Mouse (Mus musculus): Measurements from ENCODE around the gene Mccc2.

Gene Mccc2

DNA sequence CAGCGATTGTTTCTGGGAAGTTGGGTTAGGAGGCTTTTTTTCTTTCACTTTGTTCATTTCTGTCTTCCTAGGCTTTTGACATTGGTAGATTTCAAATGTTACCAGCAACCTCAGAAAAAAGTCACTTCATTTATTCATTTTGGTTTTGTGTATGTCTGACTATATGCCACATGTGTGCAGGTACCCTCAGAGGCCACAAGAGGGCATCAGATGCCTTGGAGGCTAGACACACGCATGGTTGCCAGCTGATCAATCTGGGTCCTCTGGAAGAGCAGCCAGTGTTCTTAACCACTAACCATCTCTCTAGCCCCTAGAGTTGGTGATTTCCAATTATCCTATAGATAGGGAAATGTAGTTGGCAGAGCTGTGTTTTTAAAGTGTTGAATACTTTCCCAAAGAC, 71.9 kb downstream of the Mccc2 start:
- in situ Hi-C loops (cut with MboI, MseI), result no loop called here

DNA sequence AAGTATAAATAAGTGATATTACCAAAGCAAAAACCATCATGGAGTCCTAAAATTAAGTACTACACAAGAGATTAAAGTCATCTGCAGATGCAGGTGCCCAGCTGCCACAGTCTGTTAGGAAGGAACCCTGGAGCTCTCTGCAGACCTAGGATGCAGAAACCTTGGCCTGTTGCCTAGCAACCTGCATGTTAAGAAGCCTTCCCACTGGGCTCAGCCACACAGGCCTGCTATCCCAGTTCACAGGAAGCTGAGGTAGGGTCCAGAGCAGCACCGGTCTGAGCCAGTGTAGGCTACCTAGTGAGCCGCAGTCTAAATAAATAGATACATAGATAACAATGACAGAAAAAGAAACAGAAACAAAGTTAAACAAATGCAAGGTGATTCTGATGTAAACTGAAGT, 74.8 kb downstream of the Mccc2 start:
- in situ Hi-C loops (cut with MboI, MseI), result no loop called here

DNA sequence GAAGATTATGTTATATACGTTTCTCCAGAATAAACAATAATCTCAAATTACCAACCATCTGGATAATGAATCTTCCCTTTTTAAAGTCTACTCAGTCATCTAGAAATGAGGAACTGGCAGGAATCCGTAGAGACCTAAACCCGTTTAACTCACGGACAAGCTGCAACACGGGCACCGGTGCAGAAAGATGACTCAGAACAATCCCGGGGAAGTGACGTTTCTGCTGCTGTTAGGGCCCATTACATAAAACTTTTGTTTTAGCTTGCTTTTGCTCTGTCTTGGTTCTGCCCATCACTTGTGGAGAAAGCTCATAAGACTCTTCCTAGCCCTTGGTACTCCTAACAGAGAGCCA, 76.1 kb downstream of the Mccc2 start:
- in situ Hi-C loops (cut with MboI, MseI), result no loop called here

DNA sequence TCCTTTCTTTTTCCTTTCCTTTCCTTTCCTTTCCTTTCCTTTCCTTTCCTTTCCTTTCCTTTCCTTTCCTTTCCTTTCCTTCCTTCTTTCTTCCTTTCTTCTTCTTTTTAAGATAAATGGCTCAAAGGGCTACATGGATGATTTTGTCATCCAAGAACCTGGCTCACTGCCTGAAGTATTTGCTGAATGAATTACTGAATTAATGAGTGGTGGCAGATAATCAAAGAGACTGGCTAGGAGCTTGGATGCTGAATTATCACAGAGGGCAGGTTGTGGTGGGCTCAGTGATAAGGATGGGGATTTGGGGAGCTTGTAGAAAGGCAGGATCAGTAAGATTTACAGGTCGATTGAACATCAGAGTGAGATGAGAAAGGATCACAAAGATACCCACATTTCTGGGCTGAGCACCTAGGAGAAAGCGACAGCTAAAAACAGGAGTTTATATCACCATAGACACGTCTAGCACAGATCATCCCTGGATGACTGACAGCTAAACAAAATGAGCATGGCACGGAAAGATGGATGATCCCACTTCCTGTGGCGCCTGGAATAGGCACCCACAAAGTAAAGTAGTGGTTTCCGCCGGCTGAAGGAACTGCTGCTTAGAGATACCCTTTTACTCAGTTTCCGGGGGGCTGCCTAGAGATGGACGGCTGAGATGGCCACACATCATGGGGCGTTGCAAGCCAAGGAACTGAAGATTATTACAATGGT, 76.7 kb downstream of the Mccc2 start:
- in situ Hi-C loops (cut with MboI, MseI), result no loop called here

DNA sequence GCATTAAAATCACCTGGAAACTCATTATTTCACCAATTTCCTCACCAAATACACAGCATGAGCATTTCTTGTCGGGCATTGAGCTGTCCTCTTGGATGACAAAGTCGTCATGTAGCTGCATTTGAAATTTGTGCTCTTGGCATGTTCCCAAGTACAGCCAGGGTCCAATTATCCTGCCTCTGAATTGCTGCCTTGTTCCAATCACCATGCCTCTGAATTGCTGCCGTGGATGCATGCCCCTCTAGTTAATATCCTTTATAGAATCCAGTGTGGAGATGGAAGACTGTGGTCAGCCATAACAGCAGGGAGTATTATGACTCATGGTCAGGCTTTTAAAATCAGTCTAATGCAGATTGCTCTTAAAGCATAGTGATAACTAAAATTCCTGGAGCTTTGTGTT, 77.7 kb downstream of the Mccc2 start:
- in situ Hi-C loops (cut with MboI, MseI), result no loop called here

DNA sequence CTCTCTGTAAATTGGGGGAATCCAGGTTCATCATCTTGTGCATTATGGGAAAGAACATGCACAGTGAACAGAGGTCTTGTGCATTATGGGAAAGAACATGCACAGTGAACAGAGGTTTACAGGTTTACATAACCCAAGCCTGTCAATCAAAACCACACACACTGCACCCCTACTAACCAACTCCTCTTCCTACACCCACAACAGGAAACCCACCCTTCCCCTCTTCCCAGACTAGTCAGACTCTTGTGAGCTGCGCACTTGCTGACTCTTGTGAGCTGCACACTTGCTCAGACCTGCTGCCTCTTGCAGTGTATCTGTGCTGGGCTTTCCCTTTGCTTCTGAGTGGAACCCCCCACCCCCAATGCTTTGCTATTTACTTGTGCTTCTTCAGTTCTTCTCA, 83.0 kb downstream of the Mccc2 start:
- in situ Hi-C loops (cut with MboI, MseI), result no loop called here

DNA sequence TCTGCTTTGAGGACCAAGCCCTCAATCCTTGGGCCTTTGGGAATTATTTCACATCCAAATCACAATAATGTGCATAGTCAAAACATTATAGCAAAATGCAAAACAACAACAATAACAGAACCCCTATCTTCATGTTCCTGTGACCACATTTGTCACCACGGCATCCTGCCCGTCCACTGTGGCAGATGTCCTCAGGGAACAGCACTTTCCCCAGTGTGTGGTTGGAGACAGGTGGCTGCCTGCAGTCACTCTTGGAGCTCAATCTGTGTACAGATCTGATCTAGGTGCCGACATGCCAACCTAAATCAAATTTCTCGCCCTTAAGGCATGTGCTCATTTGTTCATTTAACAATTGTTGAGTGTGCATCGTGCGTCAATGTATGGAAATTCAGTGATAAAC, 83.9 kb downstream of the Mccc2 start:
- in situ Hi-C loops (cut with MboI, MseI), result no loop called here

DNA sequence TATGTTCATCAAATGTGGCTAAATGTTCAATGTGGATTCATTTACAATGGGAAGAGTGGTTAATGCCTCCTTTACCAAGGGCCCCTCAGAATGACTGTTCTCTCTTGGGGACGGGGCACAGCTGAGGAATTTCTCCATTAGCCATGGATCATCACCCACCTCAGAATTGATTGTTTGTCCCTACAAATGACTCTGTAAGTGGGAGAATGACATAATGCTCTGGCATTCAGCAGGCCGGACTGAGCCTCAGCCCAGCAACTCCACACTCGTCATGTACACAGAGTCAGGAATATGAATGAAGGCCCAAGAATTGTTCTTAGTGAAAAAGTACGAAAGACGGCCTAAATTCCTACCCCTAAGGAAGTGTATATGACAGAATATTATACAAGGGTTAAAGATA, 89.2 kb downstream of the Mccc2 start:
- in situ Hi-C loops (cut with MboI, MseI), result no loop called here

DNA sequence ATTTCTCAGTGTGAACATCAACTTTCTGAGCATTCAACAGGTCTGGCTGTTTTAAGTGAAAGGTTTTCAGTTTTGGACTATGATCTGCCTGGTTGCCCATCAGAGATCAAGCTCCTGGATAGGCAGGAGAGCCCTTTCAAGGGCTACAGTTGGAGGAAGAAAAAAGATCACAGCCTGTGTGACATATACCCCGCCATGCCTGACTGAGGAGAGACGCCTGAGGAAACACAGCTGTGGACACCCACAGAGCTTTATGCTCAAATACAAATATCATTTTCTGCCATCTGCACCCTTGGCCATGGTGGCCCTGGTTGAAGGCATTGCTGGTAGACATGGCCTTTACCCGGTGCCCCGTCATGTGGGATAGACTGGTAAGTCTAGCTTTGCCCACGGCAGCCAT, 99.8 kb downstream of the Mccc2 start:
- in situ Hi-C loops (cut with MboI, MseI), result no loop called here

DNA sequence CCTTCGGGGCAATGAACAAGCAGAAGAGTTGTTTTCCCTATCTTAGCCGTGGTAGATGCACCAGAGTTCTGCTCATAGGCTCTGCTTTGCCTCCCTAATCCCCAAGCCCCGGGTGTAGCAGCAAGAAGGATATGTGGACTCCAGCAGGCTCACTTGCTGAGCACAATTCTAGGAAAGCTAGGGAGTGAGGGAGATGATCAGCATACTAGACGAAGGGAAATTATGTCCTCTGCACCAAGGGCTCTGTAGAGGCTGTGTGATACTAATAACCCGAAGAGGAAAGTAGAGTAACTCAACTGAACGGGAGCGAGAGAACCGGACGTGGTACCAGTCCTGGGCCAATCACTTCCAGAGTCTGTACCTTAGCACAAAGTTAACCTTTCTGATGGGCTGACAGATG, 114.5 kb downstream of the Mccc2 start, which contains the start of gene Cartpt:
Gene Cartpt, minus strand, starts transcription at position 127 of the 400 bp plus-strand sequence.
- in situ Hi-C loops (cut with MboI, MseI), result no loop called here

DNA sequence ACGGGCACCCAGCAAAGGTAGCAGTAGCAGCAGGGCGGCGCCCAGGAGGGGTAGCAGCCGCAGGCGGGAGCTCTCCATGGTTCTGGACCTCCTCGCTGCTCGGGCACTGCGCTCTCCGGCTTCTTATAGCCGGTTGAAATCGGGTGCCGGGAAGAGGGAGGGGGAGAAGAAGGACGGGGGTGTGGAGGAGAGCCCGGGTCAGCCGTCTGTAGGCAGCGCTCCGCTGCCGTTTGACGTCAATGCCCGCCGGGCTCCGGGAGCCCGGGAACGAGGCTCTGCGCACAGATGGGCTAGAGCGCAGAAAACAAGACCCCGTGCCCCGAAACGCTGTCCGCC, 114.9 kb downstream of the Mccc2 start:
- in situ Hi-C loops (cut with MboI, MseI), result no loop called here

DNA sequence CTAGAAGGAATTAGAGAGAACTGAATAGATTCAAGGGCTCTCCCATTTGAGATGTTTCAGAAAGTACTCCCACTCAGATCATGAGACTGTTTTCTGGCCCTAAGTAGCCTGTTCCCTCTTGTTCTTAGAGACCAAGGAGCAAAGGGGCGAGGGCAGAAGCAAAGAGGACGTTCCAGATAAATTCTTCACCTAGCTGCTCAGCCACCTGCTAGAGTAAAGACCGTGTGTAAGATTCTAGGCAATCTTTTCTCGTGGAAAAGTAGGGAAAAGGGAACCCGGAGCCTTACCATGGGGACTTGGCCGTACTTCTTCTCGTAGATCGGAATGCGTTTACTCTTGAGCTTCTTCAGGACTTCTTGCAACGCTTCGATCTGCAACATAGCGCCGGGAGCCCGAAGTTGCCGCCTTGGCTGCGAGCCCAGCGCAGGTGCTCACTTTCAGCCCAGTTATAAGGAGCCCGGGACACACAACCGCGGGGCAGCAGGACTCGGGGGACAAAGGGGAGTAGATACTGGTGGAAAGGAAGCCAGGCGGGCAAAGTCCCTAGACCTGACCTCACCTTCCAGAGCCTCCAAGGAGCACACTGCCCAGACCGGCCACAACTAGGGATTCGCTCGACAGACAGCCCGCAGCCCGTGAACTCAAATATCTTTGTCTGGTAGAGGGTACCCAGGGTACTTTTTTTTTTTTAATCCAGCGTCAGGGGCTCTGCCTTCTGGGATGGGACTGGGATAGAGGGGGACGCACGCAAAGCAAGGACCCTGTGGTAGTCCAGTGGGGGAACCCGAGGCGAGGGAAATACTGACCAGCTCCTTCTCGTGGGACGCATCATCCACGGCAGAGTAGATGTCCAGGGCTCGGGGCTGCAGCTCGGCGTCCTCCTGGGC, 115.5 kb downstream of the Mccc2 start:
- in situ Hi-C loops (cut with MboI, MseI), result no loop called here

DNA sequence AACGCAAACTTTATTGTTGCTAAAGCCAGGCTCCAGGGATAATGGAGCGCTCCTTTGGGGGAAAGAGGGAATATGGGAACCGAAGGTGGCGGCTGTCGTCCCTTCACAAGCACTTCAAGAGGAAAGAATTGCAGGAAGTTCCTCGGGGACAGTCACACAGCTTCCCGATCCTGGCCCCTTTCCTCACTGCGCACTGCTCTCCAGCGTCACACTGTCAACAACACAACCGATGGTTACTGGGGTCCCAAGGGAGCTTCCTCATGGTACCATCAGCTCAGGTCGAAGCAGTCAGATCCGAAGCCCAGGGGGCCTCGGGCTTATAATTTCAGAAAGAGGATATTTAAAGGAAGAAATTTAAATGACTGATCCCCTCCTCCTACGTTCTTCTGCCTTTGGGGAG, 116.6 kb downstream of the Mccc2 start:
- in situ Hi-C loops (cut with MboI, MseI), result no loop called here

All from T-helper 17 cell (primary cell).